Mouse (Mus musculus) c-Kit-positive CD71-positive TER-119-positive erythroid progenitor cells, embryonic 14.5 days (primary cell): Measurements from ENCODE around the gene Atad1.
"Not testable (repeated sequence)": the region's sequence is repeated elsewhere in the genome, so short reads cannot be mapped to it uniquely, and the experiment has no call there.

Source experiments
- DNase-seq: peaks from one replicate; pipeline ENCODE4 v3.0.0-alpha.2; 2013; ENCODE audit warnings: low spot score

Atad1 gene

DNA sequence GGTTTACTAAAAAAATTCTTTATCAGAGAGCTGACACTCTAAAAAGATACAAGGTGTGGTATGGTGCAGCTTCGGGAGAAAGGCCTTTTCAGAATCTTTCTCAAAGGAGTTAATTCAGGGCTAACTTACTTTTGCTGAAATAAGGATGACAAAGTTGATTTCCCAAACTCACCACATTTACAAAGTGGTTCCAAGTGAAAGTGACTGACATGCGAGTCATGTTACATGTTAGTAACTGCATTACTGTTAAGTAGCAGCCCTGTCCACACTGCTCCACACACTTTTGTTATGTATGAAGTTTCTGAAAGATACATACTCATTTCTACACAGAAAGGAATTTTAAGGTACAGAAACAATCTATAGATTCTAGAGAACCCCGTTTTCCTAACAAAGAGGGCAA lies 63.8 kb downstream of the Atad1 start:
- DNase-seq: no peak

DNA sequence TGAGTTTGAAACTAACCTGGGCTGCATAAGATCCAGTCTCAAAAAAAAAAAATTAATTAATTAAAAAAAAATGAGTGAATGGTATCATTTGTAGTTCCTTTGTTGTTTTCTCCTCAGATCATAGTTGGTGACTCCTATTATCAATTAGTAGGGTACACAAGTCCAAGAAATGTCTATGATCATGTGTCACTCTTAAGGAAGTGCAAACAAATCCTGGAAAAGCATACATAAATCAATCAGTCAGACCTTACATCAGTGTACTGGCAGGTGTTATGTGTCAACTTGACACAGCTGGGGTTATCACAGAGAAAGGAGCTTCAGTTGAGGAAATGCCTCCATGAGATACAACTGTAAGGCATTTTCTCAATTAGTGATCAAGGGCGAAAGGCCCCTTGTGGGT lies 71.8 kb downstream of the Atad1 start:
- not testable (repeated sequence) for DNase-seq

DNA sequence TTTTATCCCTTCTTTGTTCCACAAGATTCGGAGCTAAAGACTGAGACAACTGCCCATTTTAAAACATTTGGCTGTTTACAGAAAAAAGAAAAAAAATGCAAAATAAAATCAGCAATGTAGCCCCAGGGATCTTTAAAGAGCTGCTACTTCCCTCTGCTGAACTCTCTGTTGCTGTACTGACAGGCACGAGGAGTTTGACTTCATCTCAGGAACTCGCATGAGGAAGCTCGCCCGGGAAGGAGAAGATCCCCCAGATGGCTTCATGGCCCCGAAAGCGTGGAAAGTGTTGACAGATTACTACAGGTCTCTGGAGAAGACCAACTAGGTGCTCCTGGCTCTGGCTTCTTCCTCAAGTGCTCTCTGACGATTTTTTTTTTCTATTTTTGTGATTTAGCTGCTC lies 74.3 kb downstream of the Atad1 start:
- DNase-seq: no peak

DNA sequence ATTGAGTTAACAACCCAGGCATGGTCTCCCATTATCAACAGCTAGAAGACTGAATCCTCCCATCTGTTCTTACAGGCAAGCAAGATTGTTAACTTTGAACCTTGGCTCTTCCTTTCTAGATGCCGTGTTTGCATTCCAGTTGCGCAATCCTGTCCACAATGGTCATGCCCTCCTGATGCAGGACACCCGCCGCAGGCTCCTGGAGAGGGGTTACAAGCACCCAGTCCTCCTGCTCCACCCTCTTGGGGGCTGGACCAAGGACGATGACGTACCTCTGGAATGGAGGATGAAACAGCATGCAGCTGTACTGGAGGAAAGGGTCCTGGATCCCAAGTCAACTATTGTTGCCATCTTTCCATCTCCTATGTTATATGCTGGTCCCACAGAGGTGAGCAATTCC lies 76.7 kb downstream of the Atad1 start:
- DNase-seq: no peak

DNA sequence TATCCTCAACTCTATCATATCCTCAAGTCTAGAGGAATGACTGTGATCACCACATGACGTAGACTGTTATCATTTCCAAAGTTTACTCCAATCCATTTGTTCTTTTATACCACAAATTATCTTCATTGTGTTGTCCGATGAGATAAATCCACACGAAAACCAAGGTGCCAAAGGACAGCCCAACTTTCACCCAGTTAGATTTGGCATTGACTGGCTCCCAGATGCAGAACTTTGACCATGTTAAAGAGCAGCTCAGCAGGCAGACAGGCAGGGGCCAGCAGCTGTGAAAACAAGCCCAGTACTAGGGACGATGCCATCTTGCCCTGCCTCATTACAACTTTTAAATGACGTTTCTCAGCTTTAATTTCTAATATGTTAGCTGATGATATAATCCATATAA lies 80.2 kb downstream of the Atad1 start:
- DNase-seq: no peak

DNA sequence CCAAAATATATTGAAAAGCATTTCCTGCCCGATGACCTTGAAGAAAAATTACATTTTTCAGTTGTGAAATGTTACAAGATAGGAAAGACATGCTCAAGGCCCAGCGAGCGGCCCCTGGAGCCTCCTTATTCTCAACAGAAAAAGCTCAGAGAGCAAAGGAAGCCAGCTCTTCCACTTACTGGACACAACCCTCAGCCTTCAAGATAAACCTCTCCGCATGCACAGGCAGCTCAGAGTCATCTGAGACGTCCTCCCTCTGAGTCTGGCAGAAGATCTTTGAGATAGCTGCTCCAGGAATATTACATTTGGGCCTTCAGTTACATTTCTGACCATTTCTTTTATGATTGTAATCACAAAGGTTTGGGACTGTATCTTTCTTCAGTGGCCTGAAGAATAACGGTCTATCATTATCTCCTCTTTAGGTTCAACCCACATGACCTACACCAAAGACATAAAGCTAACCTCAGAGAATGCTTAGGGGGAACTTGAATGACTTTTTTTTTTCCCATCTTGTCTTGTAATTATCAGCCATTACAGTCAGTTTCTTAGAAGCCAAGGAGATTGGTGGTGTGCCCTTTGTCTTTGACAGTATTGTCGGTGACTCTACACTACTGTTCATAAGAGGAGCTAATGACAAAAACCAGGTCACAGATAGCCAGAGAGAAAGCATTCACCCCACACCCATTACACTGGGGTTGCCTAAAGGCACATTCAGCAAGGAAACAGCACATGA lies 85.8 kb downstream of the Atad1 start:
- no peak for DNase-seq

DNA sequence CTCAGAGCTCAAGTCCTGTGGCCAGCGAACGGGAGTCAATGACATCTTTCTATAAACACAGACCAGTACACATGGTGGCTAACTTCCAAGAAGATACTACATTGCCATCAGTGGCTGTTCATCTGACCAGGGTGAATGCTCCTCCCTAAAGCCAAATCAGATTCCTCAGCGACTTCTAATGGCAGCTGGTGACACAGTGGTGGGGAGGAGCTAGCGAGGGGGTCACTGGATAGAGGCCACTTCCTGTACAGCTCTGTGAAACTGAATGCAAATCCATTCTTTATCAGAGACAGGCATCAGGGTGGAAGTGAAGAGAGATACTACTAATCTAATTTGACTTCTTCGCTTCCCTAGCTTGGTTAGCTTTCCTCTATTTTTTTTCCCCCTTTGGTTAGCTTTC lies 86.5 kb downstream of the Atad1 start:
- DNase-seq: no peak

DNA sequence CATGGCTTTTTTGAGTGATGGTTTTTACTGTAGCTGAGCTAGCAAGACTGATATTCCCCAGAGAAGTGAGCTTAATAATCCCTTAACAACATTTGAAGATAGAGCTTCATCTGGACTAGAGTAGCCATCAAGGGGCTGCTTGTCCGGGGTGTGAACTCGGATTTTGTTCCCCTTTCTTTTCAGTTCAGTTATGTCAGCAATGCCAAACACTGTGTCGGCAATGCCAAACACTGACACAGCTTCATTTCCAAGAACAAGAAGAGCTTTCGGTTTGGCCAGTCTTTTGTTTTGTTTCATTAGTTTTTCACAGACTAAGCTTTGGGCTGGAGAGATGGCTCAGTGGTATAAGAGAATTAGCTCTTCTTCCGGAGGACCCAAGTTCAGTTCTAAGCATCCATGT lies 88.5 kb downstream of the Atad1 start:
- DNase-seq: no peak

DNA sequence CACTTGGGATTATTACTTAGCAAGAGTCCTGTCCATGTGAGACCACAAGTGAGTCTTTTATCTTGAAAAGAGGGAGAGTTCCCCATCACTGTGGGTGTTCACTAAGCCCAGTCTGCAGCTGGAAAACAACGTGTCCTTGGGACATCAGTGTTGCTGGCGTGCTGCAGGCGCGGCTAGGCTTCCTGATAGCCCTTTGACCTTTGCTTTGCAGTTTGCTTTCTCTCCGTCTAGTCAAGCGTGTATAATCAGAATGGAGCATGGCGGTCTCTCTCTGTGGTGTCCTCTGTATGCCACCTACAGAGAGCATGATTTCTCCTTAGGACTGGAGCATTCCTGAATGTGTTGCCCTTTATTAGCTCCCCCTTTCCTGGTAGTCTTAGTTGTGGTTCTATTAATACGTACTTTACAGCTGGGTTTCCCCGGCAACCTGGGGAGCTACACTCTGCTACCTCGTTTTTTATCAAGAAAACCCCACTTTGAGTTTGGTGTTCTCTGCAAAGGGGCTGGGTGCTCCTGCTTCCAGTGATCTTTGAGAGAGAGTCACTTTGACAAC lies 91.5 kb downstream of the Atad1 start:
- no peak for DNase-seq

DNA sequence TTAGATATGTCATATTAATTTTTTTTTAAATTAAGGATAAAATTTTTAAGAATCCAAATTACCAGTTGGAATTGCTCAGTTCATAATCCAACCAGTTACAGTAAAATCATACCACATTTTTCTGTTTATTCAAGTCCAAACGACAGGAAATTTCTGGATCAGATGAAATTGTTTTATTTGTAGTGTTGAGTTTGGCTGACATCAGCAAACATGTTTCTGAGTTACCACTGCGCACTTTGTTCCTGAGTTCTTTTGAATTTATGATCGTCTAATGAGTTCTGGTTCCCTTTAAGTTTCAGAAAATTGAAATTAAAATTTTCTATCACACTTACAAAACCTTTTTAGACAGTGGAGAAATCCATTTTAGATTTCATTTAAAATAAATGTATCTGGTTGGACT lies 93.2 kb downstream of the Atad1 start:
- no peak for DNase-seq

DNA sequence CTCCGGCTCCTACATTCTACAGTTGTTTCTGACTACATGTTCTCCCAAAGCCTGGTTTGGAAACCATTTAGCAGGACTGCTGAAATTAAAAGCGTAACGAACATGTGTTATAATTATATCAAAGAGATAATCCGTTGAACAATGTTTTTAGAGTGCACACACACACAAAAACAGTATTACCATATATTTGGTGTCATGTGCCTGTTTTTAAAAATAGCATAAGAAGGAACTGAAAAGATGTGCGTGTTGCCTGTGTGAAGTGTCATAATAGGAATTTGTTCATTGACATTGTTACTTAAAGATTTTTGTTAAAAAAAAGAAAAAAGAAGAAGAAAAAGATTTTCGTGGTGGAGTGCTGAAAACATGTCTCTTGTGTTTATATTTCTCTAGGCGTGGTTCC lies 93.6 kb downstream of the Atad1 start:
- no peak for DNase-seq

DNA sequence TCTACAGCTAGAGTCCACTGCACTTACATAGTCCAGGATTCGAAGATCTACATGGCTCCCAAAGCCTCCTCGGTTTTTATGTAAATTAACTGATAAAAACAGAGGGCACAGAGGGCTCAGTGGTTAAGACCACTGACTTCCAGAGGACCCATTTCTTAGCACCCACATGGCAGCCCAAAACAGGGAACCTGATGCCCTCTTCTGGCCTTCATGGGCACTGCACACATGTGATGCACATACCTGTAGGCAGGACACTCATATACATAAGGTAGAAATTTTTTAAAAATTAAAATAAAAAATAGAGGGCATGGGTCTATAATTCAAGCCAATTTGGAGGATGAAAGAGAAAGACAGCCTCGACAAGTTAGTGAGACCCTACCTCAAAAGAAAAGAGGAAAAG lies 95.9 kb downstream of the Atad1 start:
- no peak for DNase-seq

DNA sequence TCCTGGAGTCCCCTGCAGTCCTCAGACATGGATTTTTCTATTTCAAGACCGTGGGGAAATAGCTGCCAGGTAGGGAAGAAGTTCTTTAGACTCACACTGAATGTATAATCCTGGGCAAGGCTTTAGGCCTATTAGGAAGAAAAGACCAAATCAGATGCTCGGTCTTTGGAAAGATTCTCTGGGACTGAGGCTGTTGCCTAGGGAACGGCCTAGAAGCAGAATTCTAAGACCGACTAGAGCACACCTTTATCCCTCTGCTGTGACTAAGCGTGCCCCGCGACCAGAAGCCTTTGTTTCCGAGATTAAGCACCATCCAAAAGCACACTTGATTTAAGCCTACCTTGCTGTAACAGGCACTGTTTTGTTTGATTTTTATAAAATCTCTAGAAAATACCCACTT lies 97.6 kb downstream of the Atad1 start:
- DNase-seq: no peak

DNA sequence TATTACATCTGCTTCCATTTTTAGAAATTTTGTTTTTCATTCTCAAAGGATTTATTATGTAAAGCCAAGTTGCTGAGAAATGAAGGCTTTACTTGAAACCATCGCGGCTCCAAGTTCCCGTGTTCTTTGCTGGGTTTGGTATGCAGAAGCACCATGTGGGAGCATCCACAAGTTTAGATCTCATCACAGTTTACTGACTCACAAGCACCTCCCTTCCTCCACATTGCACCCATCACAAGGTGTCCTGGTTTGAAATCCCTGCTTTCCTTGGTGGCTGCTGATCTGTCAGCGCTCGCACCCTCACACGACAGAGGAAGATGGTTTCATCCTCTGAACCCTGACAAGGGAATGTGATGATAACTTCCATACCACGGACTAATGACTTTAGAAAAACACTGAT lies 98.1 kb downstream of the Atad1 start:
- no peak for DNase-seq

DNA sequence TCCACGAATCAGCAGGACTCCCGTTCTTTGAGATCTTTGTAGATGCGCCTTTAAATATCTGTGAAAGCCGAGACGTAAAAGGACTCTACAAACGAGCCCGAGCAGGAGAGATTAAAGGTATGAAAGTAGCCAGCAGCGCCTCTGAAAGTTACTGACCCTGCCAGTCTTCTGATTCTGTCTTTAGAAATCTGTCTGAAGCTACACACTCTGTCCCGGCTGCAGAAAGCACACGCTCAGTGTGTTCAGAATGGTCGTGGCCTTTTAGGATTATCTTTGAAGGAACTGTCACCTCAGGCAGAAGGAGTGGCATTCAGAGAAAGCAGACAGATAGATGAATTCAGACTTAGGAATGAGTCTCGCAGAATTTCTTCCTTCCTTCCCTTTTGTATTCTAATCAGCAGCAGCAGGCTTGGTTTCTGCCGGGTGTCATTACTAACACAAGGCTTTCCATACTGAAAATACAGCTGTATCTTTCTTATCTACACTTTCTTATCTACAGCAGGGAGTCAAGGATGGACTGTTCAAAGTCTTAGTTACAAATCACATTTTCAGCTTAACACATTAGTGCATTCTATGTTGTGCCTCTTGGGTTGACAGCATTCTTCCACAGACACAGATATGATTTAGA lies 101.2 kb downstream of the Atad1 start:
- DNase-seq: no peak

DNA sequence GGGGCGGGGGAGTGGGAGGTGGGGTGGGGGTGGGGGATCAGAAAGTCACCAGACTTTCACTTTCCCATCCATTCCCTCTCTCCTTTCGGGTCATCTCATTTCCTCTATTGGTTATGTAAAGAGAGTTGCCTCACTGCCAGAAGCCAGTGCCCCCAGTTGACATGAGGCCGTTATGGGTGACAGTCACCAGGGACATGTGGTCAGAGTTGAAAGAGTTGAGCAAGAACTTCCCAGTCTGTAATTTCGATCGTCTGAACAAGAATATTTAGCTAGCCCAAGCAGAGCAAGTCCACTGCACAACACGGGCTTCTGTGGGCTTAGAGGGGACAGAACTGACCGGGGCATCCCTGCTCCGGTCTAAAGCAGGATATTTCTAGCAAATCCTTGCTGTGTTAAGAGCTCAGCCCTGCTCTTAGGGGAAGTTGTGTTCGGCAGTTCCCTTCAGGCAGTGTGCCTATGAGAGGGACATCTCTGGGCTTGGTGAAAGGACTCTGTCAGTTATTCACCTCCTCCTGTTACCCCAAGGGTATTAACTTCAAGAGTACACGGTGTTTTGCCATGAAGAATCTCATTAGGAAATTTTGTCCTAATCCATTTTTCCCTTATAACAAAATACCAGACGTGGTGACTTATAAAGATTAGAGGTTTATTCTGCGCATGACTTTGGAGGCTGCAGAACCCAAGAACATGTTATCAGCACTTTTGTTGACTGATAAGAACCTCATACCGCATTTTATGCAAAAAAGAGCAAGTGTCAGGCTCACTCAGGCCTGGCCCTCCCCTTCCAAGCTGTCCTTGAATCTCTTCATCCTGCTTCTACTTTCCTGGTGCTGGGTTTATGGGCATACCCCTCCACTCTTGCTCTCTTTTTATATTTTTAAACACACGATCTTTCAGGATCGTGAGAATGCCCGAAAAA lies 102.0 kb downstream of the Atad1 start:
- DNase-seq: no peak

DNA sequence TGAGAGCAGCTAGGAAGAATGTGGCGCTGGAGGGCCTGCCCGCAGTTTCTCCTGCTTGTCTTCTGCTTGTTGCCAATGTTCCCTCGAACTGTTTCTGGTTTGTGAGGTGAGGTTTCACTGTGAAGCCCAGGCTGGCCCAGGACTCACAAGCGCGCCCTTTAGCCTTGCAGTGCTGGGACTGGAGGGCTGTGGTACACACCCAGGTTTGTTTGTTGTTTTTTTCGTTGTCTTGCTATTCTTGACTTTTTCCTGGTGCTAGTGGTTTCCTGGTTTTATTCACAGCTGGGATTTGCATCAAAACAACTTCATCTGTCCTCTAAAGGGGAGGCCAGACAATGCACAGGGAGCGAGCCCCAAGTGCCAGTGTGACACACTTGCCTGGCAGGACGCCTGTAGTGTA lies 104.7 kb downstream of the Atad1 start:
- DNase-seq: no peak

DNA sequence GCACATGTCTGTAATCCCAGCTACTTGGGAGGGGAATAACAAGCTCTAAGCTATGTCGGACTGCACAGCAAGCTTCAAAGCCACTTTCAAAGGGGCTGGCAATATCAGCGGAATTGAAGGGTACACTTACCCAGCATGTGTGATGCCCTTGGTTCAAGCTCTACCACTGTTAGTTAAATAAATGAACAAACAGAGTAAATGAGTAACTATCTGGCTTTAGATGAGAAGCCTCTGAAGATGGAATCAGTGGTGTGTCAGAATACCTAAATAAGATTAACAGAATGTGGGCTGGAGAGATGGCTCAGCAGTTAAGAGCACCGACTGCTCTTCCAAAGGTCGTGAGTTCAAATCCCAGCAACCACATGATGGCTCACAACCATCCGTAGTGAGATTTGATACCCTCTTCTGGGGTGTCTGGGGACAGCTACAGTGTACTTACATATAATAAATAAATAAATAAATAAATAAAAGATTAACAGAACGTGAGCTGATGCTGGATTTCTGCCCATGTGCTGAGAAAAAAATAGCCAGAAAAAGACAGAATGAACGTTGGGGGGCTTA lies 110.9 kb downstream of the Atad1 start:
- no peak for DNase-seq

DNA sequence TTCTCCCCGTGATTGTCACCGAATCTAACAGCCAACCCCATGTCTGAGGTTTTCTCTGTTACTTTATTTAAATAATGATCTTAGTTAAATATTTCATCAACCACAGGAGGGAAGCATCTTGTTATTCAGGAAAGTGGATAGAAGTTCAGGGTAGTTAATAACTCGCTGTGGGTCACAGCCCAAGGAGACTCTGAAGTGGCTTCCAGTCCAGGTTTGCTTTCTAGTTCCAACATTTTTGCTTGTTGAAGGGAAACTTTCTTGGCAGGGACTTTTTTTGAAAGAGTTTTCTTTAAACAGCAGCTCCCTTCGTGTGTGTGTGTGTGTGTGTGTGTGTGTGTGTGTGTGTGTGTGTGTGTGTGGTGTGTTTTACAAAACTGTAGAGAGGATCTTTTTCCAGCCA lies 112.0 kb downstream of the Atad1 start:
- DNase-seq: no peak

DNA sequence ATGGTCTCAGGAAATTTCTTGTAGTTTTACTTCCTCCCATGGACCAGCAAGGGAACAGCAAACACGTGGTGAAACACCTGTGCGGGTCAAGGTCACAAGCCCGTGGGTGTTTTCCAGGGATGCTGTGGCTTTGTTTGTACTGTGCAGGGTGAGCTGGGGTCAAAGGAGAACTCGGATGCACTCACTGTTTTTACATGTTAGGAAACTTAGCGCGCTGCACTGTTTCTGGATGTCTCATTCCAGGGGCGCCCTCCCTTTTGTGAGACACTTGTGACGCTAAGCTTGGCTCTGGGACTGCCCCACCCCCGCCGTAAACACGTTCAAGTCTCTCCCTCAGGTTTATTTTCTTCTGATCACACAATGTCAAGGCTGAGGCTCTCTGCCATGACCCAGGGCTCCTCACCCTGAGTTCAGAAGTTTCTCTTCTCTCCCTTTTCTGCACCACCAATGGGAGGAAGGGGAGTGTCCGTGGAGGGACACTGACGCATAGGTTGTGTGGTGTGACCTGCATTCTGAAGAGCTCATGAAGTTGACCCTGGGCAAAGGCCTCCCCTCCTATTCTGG lies 112.7 kb downstream of the Atad1 start:
- DNase-seq: no peak

DNA sequence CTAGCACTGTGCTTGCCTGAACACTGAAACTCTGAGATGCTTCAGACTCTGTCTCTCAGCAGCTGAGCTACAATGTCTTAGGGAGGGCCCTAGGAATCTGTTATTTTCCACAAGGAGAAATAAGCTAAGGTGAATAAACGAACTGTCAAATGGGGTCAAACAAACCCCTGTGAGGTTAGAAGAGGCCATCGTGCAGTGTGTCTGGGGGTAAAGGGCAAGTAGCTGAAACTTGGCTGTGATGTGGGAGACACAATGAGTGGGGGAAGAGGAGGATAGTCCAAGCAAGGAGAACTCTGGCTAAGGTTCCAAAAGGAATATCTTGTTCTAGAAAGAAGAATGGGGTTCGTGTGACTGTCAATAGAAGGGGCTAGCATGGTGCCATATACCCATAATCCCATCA lies 117.4 kb downstream of the Atad1 start:
- no peak for DNase-seq
